Mouse (Mus musculus) right cerebral cortex, postnatal 10 days (tissue): ENCODE data around the gene Plin3.

Source experiments
- DNase-seq, 2 experiments: peaks; one replicate each; pipeline ENCODE4 v3.0.0; 2021; ENCODE audit warnings: low spot score in 2 of 2

Gene Plin3

GRCm38 (mm10) chr17:56245608-56246007 lies 47.1 kb downstream of the Plin3 start:
- no peak for DNase-seq

GRCm38 (mm10) chr17:56241541-56242401 lies 50.9 kb downstream of the Plin3 start:
- peak; percentile 85 to 87 for DNase-seq

GRCm38 (mm10) chr17:56233818-56234469 lies 58.7 kb downstream of the Plin3 start:
- peak; percentile 95 to 97 for DNase-seq

GRCm38 (mm10) chr17:56233389-56233788 lies 59.3 kb downstream of the Plin3 start:
- no peak for DNase-seq

GRCm38 (mm10) chr17:56229943-56230342 lies 62.7 kb downstream of the Plin3 start:
- DNase-seq = peak; percentile 89 to 95
